Mouse (Mus musculus): ENCODE measurements around the gene Rbfox3. TPM values are rescaled to one million over a fixed set of nuclear protein-coding genes. Genes with fewer than 3 reads are reported as not detected.

Gene Rbfox3
- polyA plus RNA-seq, 1 experiment from 2014 or later, result 0.09 TPM

DNA sequence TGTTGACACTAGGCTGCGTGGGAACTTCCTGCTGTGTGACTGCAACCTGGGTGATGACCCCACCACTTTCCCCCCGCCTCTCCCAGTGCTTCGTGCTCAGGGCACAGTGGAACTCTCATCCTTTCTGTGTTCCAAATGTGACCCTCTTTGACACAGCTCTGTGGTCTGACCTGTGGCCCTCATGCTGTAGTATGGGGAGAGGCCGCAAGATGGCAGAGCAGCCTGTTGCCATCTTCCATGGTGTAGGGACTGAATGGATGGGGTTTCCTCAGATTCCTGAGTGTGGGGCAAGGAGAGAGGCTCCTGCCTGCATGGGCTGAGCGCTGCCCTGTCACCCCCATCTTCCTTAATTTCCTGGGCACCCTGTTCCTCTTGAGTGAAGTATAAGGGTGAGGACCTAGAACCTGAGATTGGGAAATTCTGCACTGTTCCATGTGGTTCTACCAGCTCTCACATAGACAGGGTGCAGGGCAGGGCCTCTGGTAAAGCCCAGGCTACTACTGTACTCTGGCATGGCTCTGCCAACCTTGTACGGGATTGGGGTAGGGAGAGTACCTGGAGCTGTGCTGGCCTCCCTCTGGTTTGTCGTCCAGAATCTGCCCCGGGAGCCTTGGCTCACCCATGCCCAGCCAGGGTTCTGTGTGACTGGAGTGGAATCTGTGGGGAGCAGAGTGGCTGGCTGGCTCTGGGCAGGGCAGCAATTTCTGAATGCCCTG lies 423.0 kb downstream of the Rbfox3 start:
- Histone ChIP-seq H3K27ac (replicated peaks in 1 of 2; ENCODE audit: control insufficient read depth in 1 of 2, insufficient read depth in 1 of 2, low read depth in 2 of 2, low read length in 2 of 2) (no peak overlapping the region), H3K4me3 (ENCODE audit: control insufficient read depth in 1 of 2, insufficient read depth in 1 of 2, low read depth in 1 of 2, low read length in 2 of 2) (no peak overlapping the region), H3K9ac (ENCODE audit: low read length) (no peak overlapping the region), H3K4me2 (ENCODE audit: low read length) (no peak overlapping the region), H3K36me3 (ENCODE audit: control insufficient read depth, insufficient read depth, low read length) (peaks cover 28% of the 10 kb centered on the region), H3K9me3 (ENCODE audit: control insufficient read depth, low read length) (no peaks in the 10 kb centered on the region), H3K27me3 (ENCODE audit: control insufficient read depth, insufficient read depth, low read length) (peaks cover 5% of the 10 kb centered on the region), H3K4me1 (ENCODE audit: control insufficient read depth in 2 of 2, insufficient read depth in 2 of 2, low read length in 2 of 2) (peaks cover 2 to 4% of the 10 kb centered on the region in 2 experiments; a peak in 2 of 4 replicates)
- ATAC-seq (ENCODE audit: insufficient number of reproducible peaks, insufficient read depth, low FRiP score, low read depth), result no peak
- 75% methylated on average over 8 of the region's 8 CpGs for WGBS

DNA sequence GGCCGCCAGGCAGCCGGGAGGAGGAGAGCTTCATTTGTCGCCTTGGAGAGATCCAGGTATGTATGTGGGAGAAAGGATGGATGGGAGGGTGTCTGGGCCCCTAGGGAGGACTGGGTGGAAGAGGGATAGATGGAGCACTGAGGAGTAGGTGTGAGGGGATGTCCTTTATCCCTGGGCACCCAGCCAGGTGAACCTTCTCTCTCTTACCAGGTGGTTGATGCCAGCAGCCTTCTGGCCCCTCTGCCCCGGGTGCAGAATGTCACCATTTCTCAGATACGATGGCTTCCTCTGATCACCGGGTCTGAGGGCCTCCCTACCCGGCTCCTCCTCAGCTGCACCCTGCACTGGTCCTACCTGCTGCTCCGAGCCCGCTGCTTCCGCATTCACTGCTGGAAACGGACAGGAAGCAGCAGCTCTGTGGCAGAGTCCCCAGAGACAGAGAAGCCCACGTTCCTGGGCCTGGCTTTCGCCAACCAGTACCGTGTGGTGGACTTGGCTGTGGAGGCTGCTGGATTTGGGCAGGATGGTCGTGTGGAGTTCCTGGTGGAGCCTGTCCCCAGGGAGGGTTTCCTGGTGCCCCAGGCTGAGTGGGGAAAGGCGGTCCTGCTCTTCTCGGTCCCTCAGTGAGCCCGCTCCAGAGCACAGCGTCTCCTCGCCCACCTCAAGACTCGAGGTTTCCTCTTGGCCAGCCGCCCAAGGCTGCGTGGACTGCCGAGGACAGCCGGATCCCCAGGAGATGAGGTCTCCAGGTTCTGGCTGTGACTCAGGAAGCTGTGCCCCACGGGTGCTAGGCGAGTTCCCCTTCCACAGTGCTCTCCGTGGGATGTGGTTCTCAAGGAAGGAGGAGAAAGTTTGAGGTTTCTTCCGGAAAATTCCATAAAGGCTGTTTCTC lies 424.3 kb downstream of the Rbfox3 start:
- H3K4me2 ChIP-seq (ENCODE audit: low read length), result no peak overlapping the region
- H3K4me1 ChIP-seq (ENCODE audit: control insufficient read depth in 2 of 2, insufficient read depth in 2 of 2, low read length in 2 of 2), result peaks cover 2 to 4% of the 10 kb centered on the region in 2 experiments; a peak in 2 of 4 replicates
- no peak for ATAC-seq (ENCODE audit: insufficient number of reproducible peaks, insufficient read depth, low FRiP score, low read depth)
- WGBS, result 83% methylated on average over 29 of the region's 29 CpGs
- no peak overlapping the region for H3K27ac ChIP-seq (replicated peaks in 1 of 2; ENCODE audit: control insufficient read depth in 1 of 2, insufficient read depth in 1 of 2, low read depth in 2 of 2, low read length in 2 of 2)
- H3K36me3 ChIP-seq (ENCODE audit: control insufficient read depth, insufficient read depth, low read length), result peaks cover 39% of the 10 kb centered on the region
- H3K27me3 ChIP-seq (ENCODE audit: control insufficient read depth, insufficient read depth, low read length), result peaks cover 5% of the 10 kb centered on the region
- no peak overlapping the region for H3K4me3 ChIP-seq (ENCODE audit: control insufficient read depth in 1 of 2, insufficient read depth in 1 of 2, low read depth in 1 of 2, low read length in 2 of 2)
- no peaks in the 10 kb centered on the region for H3K9me3 ChIP-seq (ENCODE audit: control insufficient read depth, low read length)
- no peak overlapping the region for H3K9ac ChIP-seq (ENCODE audit: low read length)

DNA sequence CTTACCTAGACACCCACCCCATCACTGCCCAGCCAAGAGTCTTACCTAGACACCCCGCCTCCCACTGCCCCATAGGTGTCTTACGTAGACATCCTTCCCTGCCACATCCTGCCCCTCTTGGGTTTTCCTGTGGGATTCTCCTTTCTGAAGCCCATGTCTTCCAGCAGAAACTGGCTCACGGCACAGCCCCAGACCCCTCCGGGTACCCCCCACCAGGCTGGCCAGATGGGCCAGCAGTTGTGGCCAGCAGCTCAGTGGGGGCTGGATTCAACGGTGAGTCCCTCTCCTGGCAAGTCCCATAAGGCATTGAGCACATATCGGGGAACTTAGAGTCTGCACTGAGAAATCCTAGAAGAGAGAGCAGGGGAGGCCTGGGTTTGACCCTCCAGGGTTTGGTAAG lies 425.1 kb downstream of the Rbfox3 start:
- Histone ChIP-seq H3K4me2 (ENCODE audit: low read length) (no peak overlapping the region), H3K36me3 (ENCODE audit: control insufficient read depth, insufficient read depth, low read length) (peaks cover 39% of the 10 kb centered on the region), H3K9ac (ENCODE audit: low read length) (no peak overlapping the region), H3K27me3 (ENCODE audit: control insufficient read depth, insufficient read depth, low read length) (peaks cover 5% of the 10 kb centered on the region), H3K9me3 (ENCODE audit: control insufficient read depth, low read length) (no peaks in the 10 kb centered on the region), H3K4me1 (ENCODE audit: control insufficient read depth in 2 of 2, insufficient read depth in 2 of 2, low read length in 2 of 2) (peaks cover 2 to 4% of the 10 kb centered on the region in 2 experiments; a peak in 2 of 4 replicates), H3K4me3 (ENCODE audit: control insufficient read depth in 1 of 2, insufficient read depth in 1 of 2, low read depth in 1 of 2, low read length in 2 of 2) (no peak overlapping the region), H3K27ac (replicated peaks in 1 of 2; ENCODE audit: control insufficient read depth in 1 of 2, insufficient read depth in 1 of 2, low read depth in 2 of 2, low read length in 2 of 2) (no peak overlapping the region)
- WGBS, result 78% methylated on average over 6 of the region's 6 CpGs
- no peak for ATAC-seq (ENCODE audit: insufficient number of reproducible peaks, insufficient read depth, low FRiP score, low read depth)

DNA sequence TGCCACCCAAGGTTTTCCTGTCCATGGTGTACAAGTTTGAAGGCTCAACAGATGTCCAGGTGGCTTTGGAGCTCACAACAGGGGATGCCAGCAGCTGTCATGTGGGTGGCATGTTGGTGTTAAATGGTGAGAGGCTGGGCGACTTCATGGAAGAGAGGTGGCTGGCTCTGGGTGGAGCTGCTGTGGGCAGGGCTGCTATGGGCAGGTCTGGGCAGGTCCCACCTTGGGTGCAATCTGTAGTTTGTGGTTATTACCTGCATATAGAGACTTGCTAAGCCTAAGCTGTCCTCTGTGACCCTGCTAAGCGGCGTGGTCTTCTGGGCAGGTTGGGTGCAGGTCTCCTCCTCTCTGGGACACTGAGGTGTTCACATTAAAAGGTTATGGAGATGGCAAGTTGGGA lies 425.6 kb downstream of the Rbfox3 start:
- H3K27ac ChIP-seq (replicated peaks in 1 of 2; ENCODE audit: control insufficient read depth in 1 of 2, insufficient read depth in 1 of 2, low read depth in 2 of 2, low read length in 2 of 2), result no peak overlapping the region

DNA sequence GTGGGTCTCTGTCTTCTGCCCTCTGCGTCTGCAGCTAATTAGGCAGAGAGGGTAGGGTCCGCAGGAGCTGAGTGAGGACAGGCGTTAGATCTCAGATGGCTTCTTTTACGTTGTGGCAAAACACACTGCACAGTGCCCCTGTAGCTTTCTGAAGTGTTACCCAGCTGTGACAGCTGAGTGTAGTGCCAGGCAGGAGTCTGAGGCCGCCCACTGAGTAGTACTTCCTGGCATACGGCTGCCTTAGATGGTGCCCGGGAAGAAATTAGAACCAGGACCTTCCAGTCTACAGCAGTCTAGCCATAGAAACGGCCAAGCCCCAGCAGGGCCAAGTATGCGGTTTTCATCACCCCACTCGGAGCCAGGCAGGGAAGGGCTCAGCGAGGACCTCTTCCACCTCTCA lies 426.1 kb downstream of the Rbfox3 start:
- H3K4me2 ChIP-seq (ENCODE audit: low read length), result no peak overlapping the region
- WGBS, result 56% methylated on average over 11 of the region's 11 CpGs

More for the DNA sequence above, 425.6 kb downstream of the Rbfox3 start:
- ATAC-seq (ENCODE audit: insufficient number of reproducible peaks, insufficient read depth, low FRiP score, low read depth), result no peak
- H3K4me1 ChIP-seq (ENCODE audit: control insufficient read depth in 2 of 2, insufficient read depth in 2 of 2, low read length in 2 of 2), result peaks cover 2 to 4% of the 10 kb centered on the region in 2 experiments; a peak in 2 of 4 replicates
- H3K9me3 ChIP-seq (ENCODE audit: control insufficient read depth, low read length), result no peaks in the 10 kb centered on the region
- 81% methylated on average over 3 of the region's 3 CpGs for WGBS
- no peak overlapping the region for H3K4me2 ChIP-seq (ENCODE audit: low read length)
- H3K27me3 ChIP-seq (ENCODE audit: control insufficient read depth, insufficient read depth, low read length), result peaks cover 5% of the 10 kb centered on the region; the same call in 1 of the 2 replicates
- no peak overlapping the region for H3K4me3 ChIP-seq (ENCODE audit: control insufficient read depth in 1 of 2, insufficient read depth in 1 of 2, low read depth in 1 of 2, low read length in 2 of 2)
- peaks cover 39% of the 10 kb centered on the region for H3K36me3 ChIP-seq (ENCODE audit: control insufficient read depth, insufficient read depth, low read length)
- no peak overlapping the region for H3K9ac ChIP-seq (ENCODE audit: low read length)

DNA sequence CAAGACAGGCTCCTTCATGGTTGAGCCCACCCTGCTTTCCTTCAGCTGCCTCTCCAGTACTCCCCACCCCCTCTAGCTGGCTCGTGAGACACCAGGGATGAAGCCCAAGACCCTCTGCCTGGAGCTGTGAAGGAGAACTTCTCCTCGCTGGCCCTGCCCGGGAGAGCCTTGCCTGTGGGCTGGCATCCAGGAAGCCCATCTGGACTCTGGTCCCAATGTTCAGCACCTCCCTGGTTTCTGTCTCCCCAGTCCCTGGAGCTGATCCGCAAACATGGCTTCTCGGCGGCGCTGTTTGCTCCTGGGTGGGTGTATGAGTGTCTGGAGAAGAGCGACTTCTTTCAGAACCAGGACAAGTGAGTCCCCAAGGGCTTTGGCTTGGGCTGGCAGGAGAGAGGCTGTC lies 427.2 kb downstream of the Rbfox3 start:
- no peaks in the 10 kb centered on the region for H3K27me3 ChIP-seq (ENCODE audit: control insufficient read depth, insufficient read depth, low read length)
- no peak overlapping the region for H3K4me3 ChIP-seq (ENCODE audit: control insufficient read depth in 1 of 2, insufficient read depth in 1 of 2, low read depth in 1 of 2, low read length in 2 of 2)
- H3K9me3 ChIP-seq (ENCODE audit: control insufficient read depth, low read length), result no peaks in the 10 kb centered on the region
- H3K4me2 ChIP-seq (ENCODE audit: low read length), result no peak overlapping the region
- ATAC-seq (ENCODE audit: insufficient number of reproducible peaks, insufficient read depth, low FRiP score, low read depth), result no peak
- no peak overlapping the region for H3K9ac ChIP-seq (ENCODE audit: low read length)
- 73% methylated on average over 8 of the region's 8 CpGs for WGBS
- H3K27ac ChIP-seq (replicated peaks in 1 of 2; ENCODE audit: control insufficient read depth in 1 of 2, insufficient read depth in 1 of 2, low read depth in 2 of 2, low read length in 2 of 2), result no peak overlapping the region
- no peaks in the 10 kb centered on the region for H3K4me1 ChIP-seq (ENCODE audit: control insufficient read depth in 2 of 2, insufficient read depth in 2 of 2, low read length in 2 of 2)
- H3K36me3 ChIP-seq (ENCODE audit: control insufficient read depth, insufficient read depth, low read length), result peaks cover 45% of the 10 kb centered on the region

More for the DNA sequence above, 426.1 kb downstream of the Rbfox3 start:
- Histone ChIP-seq H3K4me1 (ENCODE audit: control insufficient read depth in 2 of 2, insufficient read depth in 2 of 2, low read length in 2 of 2) (peaks cover 0 to under 1% of the 10 kb centered on the region in 2 experiments; a peak in 1 of 4 replicates), H3K36me3 (ENCODE audit: control insufficient read depth, insufficient read depth, low read length) (peaks cover 39% of the 10 kb centered on the region), H3K4me3 (ENCODE audit: control insufficient read depth in 1 of 2, insufficient read depth in 1 of 2, low read depth in 1 of 2, low read length in 2 of 2) (no peak overlapping the region), H3K9me3 (ENCODE audit: control insufficient read depth, low read length) (no peaks in the 10 kb centered on the region), H3K27me3 (ENCODE audit: control insufficient read depth, insufficient read depth, low read length) (peaks cover 2% of the 10 kb centered on the region; the same call in 1 of the 2 replicates), H3K27ac (replicated peaks in 1 of 2; ENCODE audit: control insufficient read depth in 1 of 2, insufficient read depth in 1 of 2, low read depth in 2 of 2, low read length in 2 of 2) (no peak overlapping the region), H3K9ac (ENCODE audit: low read length) (no peak overlapping the region)
- ATAC-seq (ENCODE audit: insufficient number of reproducible peaks, insufficient read depth, low FRiP score, low read depth), result no peak

DNA sequence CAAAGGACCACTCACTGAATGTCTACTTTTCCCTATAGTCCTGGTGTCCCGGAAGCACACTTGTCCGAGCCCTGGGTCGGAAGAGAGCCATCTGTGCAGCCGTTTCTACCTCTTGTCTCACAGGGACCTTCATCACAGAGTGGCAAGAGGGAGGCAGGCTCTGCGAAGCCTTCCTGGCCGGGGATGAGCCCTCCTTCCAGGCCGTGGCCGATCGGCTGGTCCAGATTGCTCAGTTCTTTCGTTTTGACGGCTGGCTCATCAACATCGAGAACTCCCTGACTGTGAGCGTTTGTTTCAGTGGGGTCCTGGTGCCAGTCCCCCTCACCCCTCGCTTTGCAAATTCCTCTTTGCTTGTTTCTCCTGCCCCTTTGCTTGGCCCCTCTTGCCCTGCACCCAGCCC lies 429.6 kb downstream of the Rbfox3 start:
- no peak overlapping the region for H3K4me2 ChIP-seq (ENCODE audit: low read length)
- no peak overlapping the region for H3K9ac ChIP-seq (ENCODE audit: low read length)
- H3K4me1 ChIP-seq (ENCODE audit: control insufficient read depth in 2 of 2, insufficient read depth in 2 of 2, low read length in 2 of 2), result peaks cover 3 to 4% of the 10 kb centered on the region in 2 experiments; a peak in 1 of 4 replicates
- no peaks in the 10 kb centered on the region for H3K9me3 ChIP-seq (ENCODE audit: control insufficient read depth, low read length)
- H3K4me3 ChIP-seq (ENCODE audit: control insufficient read depth in 1 of 2, insufficient read depth in 1 of 2, low read depth in 1 of 2, low read length in 2 of 2), result no peak overlapping the region
- H3K27me3 ChIP-seq (ENCODE audit: control insufficient read depth, insufficient read depth, low read length), result no peaks in the 10 kb centered on the region
- H3K36me3 ChIP-seq (ENCODE audit: control insufficient read depth, insufficient read depth, low read length), result peaks cover 36% of the 10 kb centered on the region
- ATAC-seq (ENCODE audit: insufficient number of reproducible peaks, insufficient read depth, low FRiP score, low read depth), result no peak
- H3K27ac ChIP-seq (replicated peaks in 1 of 2; ENCODE audit: control insufficient read depth in 1 of 2, insufficient read depth in 1 of 2, low read depth in 2 of 2, low read length in 2 of 2), result no peak overlapping the region
- WGBS, result 86% methylated on average over 14 of the region's 14 CpGs

All from heart, embryonic 14.5 days (tissue).